Mouse (Mus musculus) liver, postnatal 0 days (tissue): ENCODE results near the gene Unc5b. TPM values are rescaled to one million over a fixed set of nuclear protein-coding genes. Genes with fewer than 3 reads are reported as not detected.
A peak's percentile ranks its signal among the peaks of the same experiment; 100 is the strongest.

ENCODE experiments used
- ATAC-seq: fragments of 200-750 bp; cut with Nextera tagmentation; 2 replicates; pipeline ENCODE4 v1.8.0; 2017; ENCODE audit warnings: mild to moderate bottlenecking, moderate library complexity
- DNase-seq: peaks from one replicate; pipeline ENCODE4 v3.0.0-alpha.2; 2016
- H3K27ac ChIP-seq: fragments of 300-500 bp; sonication (generic); 2 replicates; pipeline ENCODE4 v1.5.1; 2014; ENCODE audit warnings: antibody characterized with exemption, moderate library complexity, mild to moderate bottlenecking, low read depth
- H3K27me3 ChIP-seq: fragments of 300-500 bp; sonication (generic); 2 replicates; pipeline ENCODE4 v1.6.1; 2014; ENCODE audit warnings: low read length, control low read depth, mixed read lengths; ENCODE audit not compliant: insufficient read depth
- H3K36me3 ChIP-seq: fragments of 300-500 bp; sonication (generic); replicated peaks from 2 replicates; pipeline ENCODE4 v1.6.1; 2014; ENCODE audit warnings: mild to moderate bottlenecking, control low read depth, low read length, moderate library complexity, mixed read lengths; ENCODE audit not compliant: insufficient read depth
- H3K4me1 ChIP-seq: fragments of 300-500 bp; sonication (generic); 2 replicates; pipeline ENCODE4 v1.6.1; 2014; ENCODE audit warnings: antibody characterized with exemption, mild to moderate bottlenecking, control low read depth; ENCODE audit not compliant: insufficient read depth
- H3K4me2 ChIP-seq: fragments of 300-500 bp; sonication (generic); 2 replicates; pipeline ENCODE4 v1.6.1; 2014; ENCODE audit warnings: low read depth, mild to moderate bottlenecking, low read length, moderate library complexity, mixed read lengths
- H3K4me3 ChIP-seq: fragments of 300-500 bp; sonication (generic); 2 replicates; pipeline ENCODE4 v1.5.1; 2014; ENCODE audit warnings: low read depth, low read length
- H3K9ac ChIP-seq: fragments of 300-500 bp; sonication (generic); replicated peaks from 2 replicates; pipeline ENCODE4 v1.6.1; 2014; ENCODE audit warnings: mild to moderate bottlenecking, moderate library complexity
- H3K9me3 ChIP-seq: fragments of 300-500 bp; sonication (generic); 2 replicates; pipeline ENCODE4 v1.6.1; 2016; ENCODE audit warnings: mild to moderate bottlenecking, control low read depth, low read length, mixed read lengths
- CTCF ChIP-seq: sonication (generic); IDR thresholded peaks from 2 replicates; pipeline ENCODE4 v1.5.1; 2016; ENCODE audit warnings: antibody characterized with exemption, low read depth
- EP300 ChIP-seq: IDR thresholded peaks from 2 replicates; pipeline ENCODE4 v1.6.1; 2016; ENCODE audit warnings: antibody characterized with exemption, low read depth, mild to moderate bottlenecking
- WGBS: fragments of 180-500 bp; shearing (Covaris S2); extraction: QIAGEN DNeasy Blood & Tissue Kit; methylation state at CpG from one replicate; pipeline ENCODE4 v1.1.7; 2014; ENCODE audit not compliant: insufficient replicate concordance; 5-methylcytosine and 5-hydroxymethylcytosine counted together
- polyA plus RNA-seq: library from polyadenylated mRNA; unstranded; fragments of >200 nt; fragmentation: Nextera tagmentation; extraction: Ambion mirVana; gene quantifications from 2 replicates; pipeline ENCODE4 v1.2.1, GENCODE M21; 2015

The Unc5b gene
- polyA plus RNA-seq, 1 experiment from 2014 or later, result 0.39 TPM

- no peaks in the 10 kb centered on the region for H3K36me3 ChIP-seq
- peaks cover 12% of the 10 kb centered on the region for H3K4me1 ChIP-seq
- no peak for TF ChIP-seq CTCF
- no peak for TF ChIP-seq EP300
- WGBS, result 87% methylated on average over 11 of the region's 11 CpGs
- H3K27ac ChIP-seq, result no peak overlapping the region
- no peak overlapping the region for H3K4me3 ChIP-seq
- ATAC-seq (no peak), DNase-seq (no peak)
- no peaks in the 10 kb centered on the region for H3K9me3 ChIP-seq
- H3K27me3 ChIP-seq, result no peaks in the 10 kb centered on the region
- no peak overlapping the region for H3K4me2 ChIP-seq
- H3K9ac ChIP-seq, result no peak overlapping the region
Measured at GRCm38 (mm10) chr10:60737169-60737728, 94.1 kb downstream of the Unc5b start.

DNA sequence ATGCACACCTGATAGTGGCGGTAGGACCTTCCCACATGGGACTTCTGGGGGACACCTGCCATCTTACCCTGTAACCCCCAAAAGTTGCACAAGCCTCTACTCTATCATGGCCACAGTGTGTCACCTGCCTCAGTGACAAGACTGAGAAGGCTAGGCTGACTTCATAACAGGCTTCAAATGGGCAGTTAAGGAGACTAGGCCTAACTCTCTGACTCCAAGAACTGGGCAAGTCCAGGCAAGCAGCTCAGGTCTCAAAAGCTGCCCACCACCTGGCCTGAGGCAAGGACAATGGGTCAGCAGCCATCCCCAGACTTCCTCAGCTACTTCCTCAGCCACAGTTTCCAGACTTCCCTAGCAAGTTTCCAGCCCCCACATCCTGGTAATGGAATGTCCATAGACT is 95.6 kb downstream of the Unc5b start:
- TF ChIP-seq EP300 (no peak), CTCF (no peak)
- Histone ChIP-seq H3K27ac (no peak overlapping the region), H3K4me1 (peaks cover 12% of the 10 kb centered on the region), H3K27me3 (no peaks in the 10 kb centered on the region), H3K4me3 (no peak overlapping the region), H3K9me3 (no peaks in the 10 kb centered on the region), H3K4me2 (no peak overlapping the region), H3K36me3 (no peaks in the 10 kb centered on the region), H3K9ac (no peak overlapping the region)
- DNase-seq, result no peak
- ATAC-seq, result no peak
- 88% methylated on average over 1 of the region's 1 CpGs for WGBS

- DNase-seq, result no peak
- H3K27me3 ChIP-seq, result no peaks in the 10 kb centered on the region
- TF ChIP-seq CTCF (no peak), EP300 (no peak)
- WGBS, result 76% methylated on average over 8 of the region's 8 CpGs
- H3K36me3 ChIP-seq, result no peaks in the 10 kb centered on the region
- H3K4me1 ChIP-seq, result peaks cover 5% of the 10 kb centered on the region; the same call in 1 of the 2 replicates
- no peak overlapping the region for H3K4me2 ChIP-seq
- no peaks in the 10 kb centered on the region for H3K9me3 ChIP-seq
- H3K4me3 ChIP-seq, result no peak overlapping the region
- H3K9ac ChIP-seq, result no peak overlapping the region
- no peak overlapping the region for H3K27ac ChIP-seq
- 0 out of 2 replicates have a peak, but pooled peaks have one; percentile 25 for ATAC-seq
Measured at GRCm38 (mm10) chr10:60733471-60733870, 97.9 kb downstream of the Unc5b start.

DNA sequence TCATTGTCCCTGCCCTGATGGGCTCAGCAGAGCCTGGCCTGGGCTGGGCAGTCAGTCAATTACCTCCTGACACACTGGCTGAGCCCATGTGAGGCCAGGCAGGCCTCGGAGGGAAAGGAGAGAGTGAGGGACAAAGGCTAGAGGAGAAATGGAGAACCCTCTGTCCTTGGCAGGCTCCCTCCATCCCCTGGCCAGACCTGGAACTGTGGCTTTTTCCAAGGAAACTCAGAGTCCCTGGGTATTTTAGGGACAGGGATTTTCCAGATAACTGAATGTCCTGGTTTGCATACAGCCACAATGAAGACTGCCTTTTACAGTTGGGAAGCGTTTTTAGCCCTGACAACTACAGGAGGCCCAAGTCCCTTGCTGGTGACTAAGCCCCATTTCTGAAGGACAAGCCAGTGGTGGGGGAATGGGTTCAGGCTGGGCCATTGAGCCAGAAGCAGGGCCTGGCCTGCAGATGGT is 99.0 kb downstream of the Unc5b start:
- TF ChIP-seq EP300, result no peak
- no peak for TF ChIP-seq CTCF
- Histone ChIP-seq H3K4me3 (no peak overlapping the region), H3K4me2 (no peak overlapping the region), H3K36me3 (no peaks in the 10 kb centered on the region), H3K9me3 (no peaks in the 10 kb centered on the region), H3K9ac (no peak overlapping the region), H3K27ac (no peak overlapping the region), H3K27me3 (no peaks in the 10 kb centered on the region), H3K4me1 (peaks cover 5% of the 10 kb centered on the region; the same call in 1 of the 2 replicates)
- 62% methylated on average over 2 of the region's 2 CpGs for WGBS
- no peak for DNase-seq
- no peak for ATAC-seq

DNA sequence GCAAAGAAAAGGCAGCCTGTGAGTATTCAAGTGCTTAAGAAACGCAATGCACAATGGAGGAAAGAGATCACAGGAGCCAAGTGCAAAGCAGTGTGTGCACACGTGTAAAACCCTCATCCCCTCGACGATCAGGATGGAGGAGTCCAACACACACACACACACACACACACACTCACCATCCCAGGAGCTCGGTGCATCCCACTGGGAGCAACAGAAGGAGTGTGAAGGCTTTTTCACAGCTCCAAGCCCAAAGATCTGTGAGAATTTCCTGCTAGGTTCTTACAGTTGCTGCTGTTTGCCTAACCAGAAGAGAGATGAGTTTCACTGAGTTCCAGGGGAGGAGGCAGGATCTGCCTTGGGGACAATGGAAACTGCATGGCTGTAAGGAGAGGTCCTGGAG is 99.6 kb downstream of the Unc5b start:
- WGBS, result 60% methylated on average over 5 of the region's 5 CpGs
- ATAC-seq (no peak), DNase-seq (no peak)
- Histone ChIP-seq H3K27ac (no peak overlapping the region), H3K36me3 (no peaks in the 10 kb centered on the region), H3K4me2 (no peak overlapping the region), H3K9ac (no peak overlapping the region), H3K4me3 (no peak overlapping the region), H3K9me3 (no peaks in the 10 kb centered on the region), H3K4me1 (peaks cover 5% of the 10 kb centered on the region; the same call in 1 of the 2 replicates), H3K27me3 (no peaks in the 10 kb centered on the region)
- TF ChIP-seq EP300, result no peak
- TF ChIP-seq CTCF, result no peak

DNA sequence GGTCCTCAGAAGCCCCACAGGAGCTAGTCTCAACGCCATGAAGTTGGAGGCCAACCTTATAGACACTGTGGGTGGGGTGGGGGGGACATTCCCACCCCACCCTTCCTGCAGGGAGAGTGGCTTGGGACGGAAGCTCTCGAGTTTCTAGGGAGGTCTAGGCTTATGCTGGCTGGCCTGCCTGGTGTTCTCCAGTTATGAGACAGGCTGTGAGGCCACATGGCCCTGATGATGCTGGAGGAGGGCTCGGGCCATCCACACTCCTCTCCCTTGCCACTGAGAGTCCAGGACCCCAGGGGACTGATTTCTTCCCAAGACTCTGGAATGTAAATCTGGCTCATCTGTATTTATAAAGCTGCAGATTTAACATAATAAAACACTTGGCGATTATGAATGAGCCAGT is 104.1 kb downstream of the Unc5b start:
- TF ChIP-seq CTCF (no peak), EP300 (no peak)
- Histone ChIP-seq H3K36me3 (no peaks in the 10 kb centered on the region), H3K27me3 (no peaks in the 10 kb centered on the region)

More for the DNA sequence above, 104.1 kb downstream of the Unc5b start:
- H3K27ac ChIP-seq, result no peak overlapping the region
- 51% methylated on average over 5 of the region's 5 CpGs for WGBS
- no peaks in the 10 kb centered on the region for H3K4me1 ChIP-seq
- H3K4me3 ChIP-seq, result no peak overlapping the region
- no peak for ATAC-seq
- no peak overlapping the region for H3K4me2 ChIP-seq
- H3K9ac ChIP-seq, result no peak overlapping the region
- no peak for DNase-seq
- no peaks in the 10 kb centered on the region for H3K9me3 ChIP-seq
